Mouse (Mus musculus) spleen, adult 18-20 months (tissue): ENCODE measurements around the gene Rp9.
A peak's percentile ranks its signal among the peaks of the same experiment; 100 is the strongest.
"Not testable (repeated sequence)": the region's sequence is repeated elsewhere in the genome, so short reads cannot be mapped to it uniquely, and the experiment has no call there.

Experiments
- DNase-seq, 2 experiments: peaks; one replicate each; pipeline ENCODE4 v3.0.0; 2022; ENCODE audit warnings: mixed read lengths in 2 of 2

The Rp9 gene

GRCm38 (mm10) chr9:22417547-22417946 lies 52.0 kb downstream of the Rp9 start:
- no peak for DNase-seq

GRCm38 (mm10) chr9:22416187-22416586 lies 53.4 kb downstream of the Rp9 start:
- no peak for DNase-seq

DNA sequence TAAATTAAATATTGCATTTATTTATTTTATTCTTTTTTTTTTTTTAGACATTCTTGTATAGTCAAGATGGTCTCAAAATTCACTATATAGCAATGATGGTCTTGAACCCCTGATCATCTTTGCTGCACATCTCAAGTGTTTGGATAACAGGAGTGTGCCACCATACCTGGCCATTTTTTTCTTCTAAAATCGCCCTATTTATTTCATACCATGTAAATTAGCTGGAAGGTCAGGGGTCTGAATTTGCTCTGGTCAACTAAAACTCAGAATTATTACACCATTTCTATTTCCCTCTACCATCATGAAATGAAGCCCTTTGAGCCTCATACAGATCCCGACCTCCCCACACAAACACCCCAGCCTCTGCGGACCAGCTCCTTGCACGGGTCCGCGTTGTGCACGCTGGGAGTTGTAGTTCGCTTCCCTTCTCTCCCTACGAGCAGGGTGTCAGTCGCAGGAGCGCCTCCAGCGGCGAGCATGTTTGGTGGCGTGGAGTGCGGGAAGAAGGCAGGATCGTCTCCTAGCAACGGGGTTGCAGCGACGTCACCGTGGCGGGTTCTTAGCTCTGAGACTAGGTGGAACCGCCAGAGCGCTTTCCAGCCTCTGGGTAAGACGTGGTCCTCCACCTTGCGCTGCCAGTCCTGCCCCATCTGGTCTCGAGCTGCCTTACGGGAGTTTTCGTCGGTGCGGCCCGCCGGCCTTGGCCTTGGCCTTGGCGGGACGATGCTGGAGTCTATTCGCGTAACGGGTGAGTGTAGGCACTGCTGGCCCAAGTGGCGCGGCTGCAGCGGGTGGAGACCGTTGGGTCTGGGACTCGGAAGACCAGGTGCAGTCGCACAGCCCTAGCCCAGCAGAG lies 58.3 kb downstream of the Rp9 start, which contains the start of gene 9530077C05Rik:
Gene 9530077C05Rik (plus strand): TSS at position 512 of the 856 bp plus-strand sequence.
- DNase-seq: peak; percentile 88 to 91

GRCm38 (mm10) chr9:22409501-22409900 lies 60.0 kb downstream of the Rp9 start:
- DNase-seq: no peak

DNA sequence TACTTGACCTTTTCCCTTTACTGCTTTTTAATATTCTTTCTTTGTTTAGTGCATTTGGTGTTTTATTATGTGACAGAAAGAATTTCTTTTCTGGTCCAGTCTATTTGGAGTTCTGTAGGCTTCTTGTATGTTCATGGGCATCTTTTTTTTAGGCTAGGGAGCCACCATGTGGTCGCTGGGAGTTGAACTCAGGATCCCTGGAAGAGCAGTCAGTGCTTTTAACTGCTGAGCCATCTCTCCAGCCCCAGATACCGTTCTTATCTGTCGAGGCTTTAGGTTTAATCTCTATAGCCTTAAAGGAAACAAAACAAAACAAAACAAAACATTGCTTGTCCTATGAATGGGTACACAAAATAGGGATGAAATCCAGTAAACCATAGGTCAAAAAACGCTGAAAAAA lies 61.2 kb downstream of the Rp9 start:
- DNase-seq: not testable (repeated sequence)

- DNase-seq: not testable (repeated sequence)
These were observed 61.9 kb downstream of the Rp9 start for GRCm38 (mm10) chr9:22407633-22408032.

GRCm38 (mm10) chr9:22405414-22405813 lies 64.1 kb downstream of the Rp9 start:
- DNase-seq: no peak

DNA sequence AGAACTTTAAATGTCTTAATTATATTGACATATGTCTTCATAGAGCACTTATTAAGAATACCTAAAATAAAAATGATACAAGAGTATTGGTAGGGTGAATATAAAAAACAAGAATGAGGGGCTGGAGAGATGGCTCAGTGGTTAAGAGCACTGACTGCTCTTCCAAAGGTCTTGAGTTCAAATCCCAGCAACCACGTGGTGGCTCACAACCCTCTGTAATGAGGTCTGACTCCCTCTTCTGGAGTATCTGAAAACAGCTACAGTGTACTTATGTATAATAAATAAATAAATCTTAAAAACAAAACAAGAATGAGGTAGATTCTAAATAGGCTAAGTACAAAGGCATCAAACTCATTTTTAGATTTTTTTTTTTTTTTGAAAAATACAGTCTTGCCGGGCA lies 66.0 kb downstream of the Rp9 start:
- DNase-seq: not testable (repeated sequence)

DNA sequence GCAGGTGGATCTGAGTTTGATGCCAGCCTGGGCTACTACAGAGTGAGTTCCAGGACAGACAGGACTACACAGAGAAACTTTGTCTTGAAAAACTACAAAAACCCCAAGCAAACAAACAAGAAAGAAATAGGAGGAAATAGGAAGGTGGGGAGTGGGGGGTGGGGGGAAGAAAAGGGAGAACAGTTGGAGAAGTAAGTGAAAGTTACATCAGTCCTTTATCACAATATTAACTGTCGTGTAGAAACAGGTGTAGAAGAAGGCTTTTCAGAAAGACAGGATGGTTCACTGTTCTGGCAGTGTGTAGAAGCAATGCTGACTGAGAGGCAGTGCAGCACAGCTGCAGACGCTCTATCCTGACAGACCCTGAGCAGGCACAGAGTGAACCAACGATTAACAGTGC lies 66.6 kb downstream of the Rp9 start:
- DNase-seq: no peak

GRCm38 (mm10) chr9:22402001-22402400 lies 67.5 kb downstream of the Rp9 start:
- DNase-seq: no peak

DNA sequence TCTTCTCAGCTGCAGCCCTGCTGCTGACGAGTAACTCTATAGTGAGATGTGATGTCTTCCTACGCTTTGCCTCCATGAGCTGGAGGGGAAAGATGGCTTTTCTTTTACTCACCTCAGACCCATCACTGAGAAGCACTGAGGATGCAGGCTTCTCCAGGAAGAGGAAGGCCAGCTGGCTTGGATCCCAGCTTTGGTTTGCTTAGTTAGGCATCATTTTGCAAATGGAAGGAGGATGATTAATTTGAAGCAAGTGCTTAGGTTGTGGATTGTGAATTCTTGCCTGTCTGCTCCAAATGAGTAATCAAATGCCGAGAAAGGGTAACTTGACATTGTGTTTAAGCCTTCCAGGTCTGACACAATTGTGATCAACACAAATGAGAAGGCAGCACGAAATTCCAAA lies 70.5 kb downstream of the Rp9 start:
- no peak for DNase-seq

- no peak for DNase-seq
These were observed 74.8 kb downstream of the Rp9 start for GRCm38 (mm10) chr9:22394725-22395124.

GRCm38 (mm10) chr9:22390390-22390789 lies 79.2 kb downstream of the Rp9 start:
- DNase-seq: no peak

DNA sequence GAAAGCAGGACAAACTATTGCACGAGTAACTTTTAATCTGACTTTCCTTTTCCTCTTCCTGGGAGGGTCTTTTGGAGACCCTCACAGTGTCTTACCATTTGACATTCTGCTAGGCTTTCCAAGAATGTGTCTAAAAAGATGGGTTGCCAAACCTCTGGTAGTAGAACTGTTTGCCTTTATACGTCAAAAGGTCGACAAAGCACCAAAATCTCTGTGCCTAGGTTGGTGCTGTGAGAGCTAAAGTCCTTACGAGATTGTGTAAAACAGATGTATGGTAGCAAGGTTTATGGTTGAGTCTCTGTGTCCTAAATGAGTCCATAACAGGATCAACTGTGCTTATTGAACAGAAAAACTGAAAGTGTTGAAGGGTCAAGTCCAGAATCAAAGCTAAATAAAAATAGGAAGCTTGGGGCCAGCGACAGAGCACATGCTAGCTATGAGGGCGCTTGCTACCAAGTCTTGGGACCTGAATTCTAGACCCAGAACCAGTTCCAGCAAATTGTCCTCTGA lies 79.8 kb downstream of the Rp9 start:
- DNase-seq: no peak

DNA sequence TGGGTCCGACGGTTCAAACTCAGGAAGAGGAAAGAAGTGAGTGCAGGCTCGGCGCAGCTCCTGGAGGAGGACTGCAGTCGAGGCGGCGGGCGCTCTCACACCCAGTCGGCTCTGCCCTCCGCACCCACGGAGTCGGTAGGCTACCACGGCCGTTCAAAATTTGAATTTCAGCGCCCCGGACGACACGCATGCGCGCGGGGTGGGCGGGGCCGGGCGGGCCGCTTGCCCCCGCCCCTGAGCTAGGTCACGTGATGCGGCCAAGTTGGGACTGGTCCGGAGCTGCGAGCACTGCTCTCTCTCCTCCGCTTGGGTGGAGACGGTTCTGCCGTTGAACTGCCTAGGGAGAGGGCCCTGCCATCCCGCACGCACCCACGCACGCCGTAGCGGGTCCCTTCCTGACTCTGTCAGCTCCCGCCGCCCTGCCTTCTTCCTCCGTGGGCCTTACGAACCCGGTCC lies 80.5 kb downstream of the Rp9 start, which contains the start of gene Anln:
Gene Anln (minus strand): TSS at position 168 of the 456 bp plus-strand sequence.
- peak; percentile 85 to 90 for DNase-seq

GRCm38 (mm10) chr9:22388401-22388980 lies 81.1 kb downstream of the Rp9 start:
- DNase-seq: peak in 1 of 2 experiments; percentile 8

DNA sequence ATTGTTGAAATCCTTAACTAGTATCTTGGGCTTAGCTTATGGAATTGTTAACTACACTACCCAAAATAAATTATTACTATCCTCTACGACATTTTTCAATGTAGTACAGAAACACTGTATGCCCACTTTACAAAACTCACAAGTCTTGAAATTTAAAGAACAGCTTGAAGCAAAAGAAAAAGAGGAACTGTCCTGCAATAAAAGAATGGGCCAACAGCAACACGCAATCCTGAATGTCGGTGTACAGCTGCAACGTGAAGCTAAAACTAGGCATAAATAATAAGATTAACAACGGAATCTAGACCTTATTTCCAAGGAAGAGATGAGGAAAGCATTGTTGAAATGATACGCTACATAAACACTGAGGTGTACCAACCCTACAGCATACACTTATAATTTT lies 81.6 kb downstream of the Rp9 start:
- DNase-seq: no peak

GRCm38 (mm10) chr9:22385890-22386289 lies 83.7 kb downstream of the Rp9 start:
- DNase-seq: no peak

GRCm38 (mm10) chr9:22376086-22376485 lies 93.5 kb downstream of the Rp9 start:
- DNase-seq: no peak

DNA sequence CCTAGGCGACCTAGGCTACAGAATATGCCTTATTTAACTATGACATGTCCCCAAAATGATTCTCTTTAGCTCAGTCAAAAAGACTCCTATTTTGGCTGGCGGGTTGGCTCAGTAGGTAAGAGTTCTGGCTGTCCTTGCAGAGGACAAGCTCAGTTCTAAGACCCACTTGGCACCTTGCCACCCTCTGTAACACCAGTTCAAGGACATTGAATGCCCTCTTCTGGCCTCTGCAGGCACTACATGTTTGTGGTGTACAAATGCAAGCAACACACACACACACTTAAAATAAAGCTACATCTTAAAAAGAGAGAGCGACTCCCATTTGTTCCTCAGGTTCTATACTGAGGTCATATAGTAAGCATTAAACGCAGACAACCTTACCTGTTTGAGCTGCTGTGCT lies 96.8 kb downstream of the Rp9 start:
- DNase-seq: no peak

DNA sequence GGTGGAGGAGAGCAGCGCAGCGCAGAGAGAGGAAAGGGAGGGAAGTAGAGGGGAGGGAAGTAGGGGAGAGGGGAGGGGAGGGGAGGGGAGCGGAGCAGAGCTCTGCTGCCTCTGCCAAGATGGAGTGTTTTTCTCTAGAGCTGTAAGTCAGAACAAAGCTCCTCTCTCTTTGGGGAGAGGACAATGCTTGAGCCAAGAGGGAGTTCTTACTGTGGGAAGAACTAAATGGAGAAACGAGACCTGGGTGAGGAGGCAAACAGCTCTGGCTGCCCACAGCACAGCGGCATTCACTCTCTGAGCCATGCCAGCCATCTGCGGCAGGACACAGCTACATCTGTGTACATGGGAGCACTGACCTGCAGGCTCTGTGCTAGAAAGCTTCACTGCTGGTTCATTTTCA lies 101.5 kb downstream of the Rp9 start:
- DNase-seq: no peak

- no peak for DNase-seq
These were observed 102.9 kb downstream of the Rp9 start for GRCm38 (mm10) chr9:22366621-22367020.

DNA sequence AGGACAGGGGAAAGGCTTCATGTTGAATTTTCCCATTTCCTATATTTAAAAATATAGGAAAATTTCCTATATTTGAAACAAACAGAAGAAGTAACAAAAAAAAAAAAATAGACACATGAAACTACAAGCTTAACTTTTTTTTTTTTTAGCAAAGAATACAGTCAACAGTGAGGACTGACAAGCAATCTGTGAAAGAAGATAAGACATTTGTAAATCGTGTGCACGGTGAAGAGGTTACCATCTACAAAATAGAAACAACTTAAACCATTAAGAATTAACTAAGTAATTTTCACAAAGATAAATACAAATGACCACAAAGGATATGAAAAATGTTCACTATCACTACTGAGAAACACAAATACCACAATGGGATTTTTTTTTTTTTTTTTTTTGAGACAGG lies 103.3 kb downstream of the Rp9 start:
- no peak for DNase-seq
